Mouse (Mus musculus) central nervous system, embryonic 14 days (tissue): Measurements from ENCODE around the gene Ddx17. TPM values are rescaled to one million over a fixed set of nuclear protein-coding genes. Genes with fewer than 3 reads are reported as not detected.

Source experiments
- polyA plus RNA-seq: library from polyadenylated mRNA; depleted of rRNA; stranded (reverse); fragments of >200 nt; gene quantifications from 2 replicates; pipeline ENCODE4 v1.2.3, GENCODE M21; 2012; rRNA removed

Ddx17 gene
- polyA plus RNA-seq = 804 and 850 TPM in 2 replicates

DNA sequence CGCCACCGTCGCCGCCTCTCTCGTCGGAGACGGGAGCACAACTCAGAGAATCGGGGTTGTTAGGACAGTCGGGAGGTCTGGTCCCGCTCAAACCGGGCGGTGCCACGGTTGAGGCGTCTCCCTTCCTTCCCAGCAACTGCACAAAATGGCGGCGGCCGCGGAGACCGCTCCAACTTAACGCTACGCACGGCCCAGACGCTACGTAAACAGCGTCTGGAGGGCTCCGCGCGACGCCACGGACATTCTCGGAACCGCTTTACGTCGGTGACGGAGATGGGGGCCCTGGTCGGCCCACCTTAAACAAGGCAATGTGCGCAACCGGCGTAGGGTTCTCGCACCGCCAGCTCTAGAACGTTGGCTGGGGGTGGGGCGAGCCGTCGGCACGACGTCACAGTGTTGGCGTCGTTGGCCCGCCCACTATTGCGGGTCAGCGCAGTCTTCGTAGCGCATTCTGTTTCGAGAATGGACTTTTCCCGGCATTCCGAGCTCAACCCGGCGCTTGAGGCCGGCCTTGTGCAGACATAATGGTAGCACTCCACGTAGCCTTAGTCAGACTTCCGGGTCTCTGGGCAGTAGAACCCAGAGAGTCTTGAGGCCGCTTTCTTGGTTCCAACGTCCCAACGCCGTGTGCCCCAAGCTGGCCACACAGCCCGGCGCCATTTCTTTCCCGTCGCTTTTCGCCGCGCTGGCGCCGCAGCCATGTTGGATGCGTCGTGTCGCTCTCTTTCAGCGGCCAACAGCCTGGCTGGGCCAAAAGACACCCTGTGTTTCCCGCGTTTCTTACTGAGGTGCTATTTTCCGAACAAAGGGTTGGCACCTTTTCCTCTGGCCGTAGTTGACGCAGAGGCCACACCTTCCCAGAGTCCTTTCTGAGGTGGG, at the start of gene Ddx17:
Gene Ddx17, minus strand, starts transcription at position 332 of the 879 bp plus-strand sequence.

GRCm38 (mm10) chr15:79516171-79517096, 30.1 kb downstream of the Ddx17 start, which contains the start of gene Kdelr3:
Gene Kdelr3 (plus strand): TSS chr15:79516411.

GRCm38 (mm10) chr15:79504707-79505452, 41.7 kb downstream of the Ddx17 start, which contains the start of gene Kcnj4:
Gene Kcnj4 (minus strand): TSS chr15:79505241.

Other genes starting within 250 kb of the Ddx17 start
- 99.6 and 99.9 TPM in 2 replicates for gene Pla2g6, start 218.4 kb downstream of the Ddx17 start, polyA plus RNA-seq
- gene Maff, start 200.1 kb downstream of the Ddx17 start, polyA plus RNA-seq = 3.2 and 3.7 TPM in 2 replicates
- gene Tmem184b, start 143.2 kb downstream of the Ddx17 start, polyA plus RNA-seq = 48.8 and 63.0 TPM in 2 replicates
- gene Csnk1e, start 91.2 kb downstream of the Ddx17 start, polyA plus RNA-seq = 351 and 357 TPM in 2 replicates
- gene Kcnj4, start 41.5 kb downstream of the Ddx17 start, polyA plus RNA-seq = 0.36 and 0.53 TPM in 2 replicates
- 11.9 and 34.4 TPM in 2 replicates for gene Kdelr3, start 30.3 kb downstream of the Ddx17 start, polyA plus RNA-seq
- 5.2 and 6.8 TPM in 2 replicates for gene Dmc1, start 58.4 kb upstream of the Ddx17 start, polyA plus RNA-seq
- 27.0 and 29.2 TPM in 2 replicates for gene Fam227a, start 112.2 kb upstream of the Ddx17 start, polyA plus RNA-seq
- 40.1 and 45.6 TPM in 2 replicates for gene Cby1, start 112.5 kb upstream of the Ddx17 start, polyA plus RNA-seq
- 105 and 118 TPM in 2 replicates for gene Tomm22, start 124.1 kb upstream of the Ddx17 start, polyA plus RNA-seq
- gene Josd1, start 141.2 kb upstream of the Ddx17 start, polyA plus RNA-seq = 30.5 and 32.9 TPM in 2 replicates
- 48.9 and 49.8 TPM in 2 replicates for gene Gtpbp1, start 144.1 kb upstream of the Ddx17 start, polyA plus RNA-seq
- 43.2 and 47.2 TPM in 2 replicates for gene Sun2, start 195.8 kb upstream of the Ddx17 start, polyA plus RNA-seq
- 79.5 and 84.5 TPM in 2 replicates for gene Dnal4, start 231.1 kb upstream of the Ddx17 start, polyA plus RNA-seq